Mouse (Mus musculus) neutrophil, adult 5-6 weeks (primary cell): ENCODE measurements around the gene Cep135. TPM values are rescaled to one million over a fixed set of nuclear protein-coding genes. Genes with fewer than 3 reads are reported as not detected.

ENCODE experiments used
- ATAC-seq: fragments of 151-379, 151-347 bp; 2 replicates; pipeline ENCODE4 v1.8.0; 2017; ENCODE audit warnings: mild to moderate bottlenecking, moderate TSS enrichment; ENCODE audit not compliant: insufficient number of reproducible peaks, poor library complexity, low FRiP score, severe bottlenecking; ENCODE audit errors: extremely low read depth
- total RNA-seq: library from RNA; stranded (forward); fragments of 200-1000 nt; gene quantifications from 2 replicates; pipeline ENCODE4 v1.2.3, GENCODE M21; 2017

Gene Cep135
- total RNA-seq, 1 experiment from 2014 or later, result 34.7 TPM

- no peak for ATAC-seq
Measured at GRCm38 (mm10) chr5:76674022-76674653, 85.6 kb downstream of the Cep135 start.

GRCm38 (mm10) chr5:76675369-76675768 lies 86.9 kb downstream of the Cep135 start:
- no peak for ATAC-seq

GRCm38 (mm10) chr5:76680959-76681358 lies 92.5 kb downstream of the Cep135 start:
- ATAC-seq, result no peak

GRCm38 (mm10) chr5:76681895-76682656 lies 93.6 kb downstream of the Cep135 start:
- no peak for ATAC-seq

GRCm38 (mm10) chr5:76683455-76683854 lies 95.0 kb downstream of the Cep135 start:
- no peak for ATAC-seq

- ATAC-seq, result no peak
Measured at GRCm38 (mm10) chr5:76684658-76685605, 96.4 kb downstream of the Cep135 start.

- no peak for ATAC-seq
Measured at GRCm38 (mm10) chr5:76687961-76688600, 99.6 kb downstream of the Cep135 start.

- ATAC-seq, result no peak
Measured at GRCm38 (mm10) chr5:76688643-76689042, 100.1 kb downstream of the Cep135 start.

- no peak for ATAC-seq
Measured at GRCm38 (mm10) chr5:76690177-76690593, 101.7 kb downstream of the Cep135 start.

- no peak for ATAC-seq
Measured at GRCm38 (mm10) chr5:76691251-76691650, 102.8 kb downstream of the Cep135 start.

- ATAC-seq, result no peak
Measured at GRCm38 (mm10) chr5:76691706-76692424, 103.4 kb downstream of the Cep135 start.

Other genes starting within 250 kb of the Cep135 start
- gene Nmu, start 224.9 kb upstream of the Cep135 start, total RNA-seq, result not detected in 2 replicates
- not detected in 2 replicates for gene Gm7271, start 104.7 kb upstream of the Cep135 start, total RNA-seq
- 80.0 and 81.4 TPM in 2 replicates for gene Exoc1, start 59.4 kb upstream of the Cep135 start, total RNA-seq
- 0.37 and 1.0 TPM in 2 replicates for gene C530008M17Rik, start 67.8 kb downstream of the Cep135 start, total RNA-seq